Mouse (Mus musculus): ENCODE measurements around the gene Hist3h2ba.

DNA sequence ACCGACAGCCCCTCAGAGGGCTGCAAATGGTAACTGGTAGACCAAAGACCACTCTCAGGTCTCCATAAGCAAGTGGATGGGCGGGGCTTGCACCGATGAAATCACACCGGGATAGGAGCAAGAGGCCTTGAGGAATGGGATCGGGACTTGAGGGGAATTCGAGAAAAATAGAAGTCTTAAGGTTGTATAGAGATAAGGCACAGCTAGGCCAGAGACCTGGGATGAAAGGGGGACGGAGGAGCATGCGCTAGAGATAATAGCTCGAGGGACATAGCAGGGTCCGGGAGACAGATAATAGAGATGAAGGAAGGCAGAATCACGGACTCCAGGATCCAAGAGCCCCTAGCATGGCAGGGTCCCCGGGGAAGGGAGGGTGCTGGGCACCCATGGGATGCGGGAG is 10.8 kb upstream of the Hist3h2ba start:
- TF ChIP-seq CTCF (IDR thresholded peaks at IDR 0.05; ENCODE audit: control insufficient read depth, insufficient read depth, low read length) (no peak), POLR2A (IDR thresholded peaks at IDR 0.05; ENCODE audit: borderline replicate concordance, control insufficient read depth, low read depth, low read length) (no peak)

Measured in bone marrow, adult 2 months (tissue).